Mouse (Mus musculus): ENCODE data around the gene Cpn1. TPM values are rescaled to one million over a fixed set of nuclear protein-coding genes. Genes with fewer than 3 reads are reported as not detected.

The Cpn1 gene
- polyA plus RNA-seq, 1 experiment from 2014 or later = 0.18 TPM

GRCm38 (mm10) chr19:44007186-44007585 lies 20.8 kb upstream of the Cpn1 start:
- H3K36me3 ChIP-seq = no peaks in the 10 kb centered on the region
- no peak for ATAC-seq (ENCODE audit: insufficient number of reproducible peaks, low FRiP score, low TSS enrichment, low read depth)
- H3K9me3 ChIP-seq = no peaks in the 10 kb centered on the region
- H3K4me2 ChIP-seq = 0 out of 2 replicates have a peak overlapping the region, but pooled peaks have one; percentile 15
- 44% methylated on average over 12 of the region's 12 CpGs for WGBS
- no peak overlapping the region for H3K27ac ChIP-seq
- H3K27me3 ChIP-seq = no peaks in the 10 kb centered on the region
- H3K9ac ChIP-seq = no peak overlapping the region
- H3K4me1 ChIP-seq = no peaks in the 10 kb centered on the region
- H3K4me3 ChIP-seq = no peak overlapping the region

GRCm38 (mm10) chr19:44005025-44005424 lies 18.7 kb upstream of the Cpn1 start:
- H3K36me3 ChIP-seq = no peaks in the 10 kb centered on the region
- H3K27me3 ChIP-seq = no peaks in the 10 kb centered on the region
- no peak overlapping the region for H3K4me2 ChIP-seq
- H3K27ac ChIP-seq = no peak overlapping the region
- ATAC-seq (ENCODE audit: insufficient number of reproducible peaks, low FRiP score, low TSS enrichment, low read depth) = no peak
- WGBS = 60% methylated on average over 4 of the region's 4 CpGs
- no peaks in the 10 kb centered on the region for H3K9me3 ChIP-seq
- no peaks in the 10 kb centered on the region for H3K4me1 ChIP-seq
- no peak overlapping the region for H3K4me3 ChIP-seq
- no peak overlapping the region for H3K9ac ChIP-seq

- WGBS = 81% methylated on average over 2 of the region's 2 CpGs
- no peak overlapping the region for H3K4me3 ChIP-seq
- no peaks in the 10 kb centered on the region for H3K4me1 ChIP-seq
- no peaks in the 10 kb centered on the region for H3K27me3 ChIP-seq
- H3K9ac ChIP-seq = no peak overlapping the region
- no peak for ATAC-seq (ENCODE audit: insufficient number of reproducible peaks, low FRiP score, low TSS enrichment, low read depth)
- H3K36me3 ChIP-seq = no peaks in the 10 kb centered on the region
- H3K9me3 ChIP-seq = no peaks in the 10 kb centered on the region
- H3K4me2 ChIP-seq = no peak overlapping the region
- no peak overlapping the region for H3K27ac ChIP-seq
These were observed 17.9 kb upstream of the Cpn1 start for GRCm38 (mm10) chr19:44004261-44004660.

- Histone ChIP-seq H3K27me3 (no peaks in the 10 kb centered on the region), H3K4me2 (no peak overlapping the region), H3K4me1 (no peaks in the 10 kb centered on the region), H3K9me3 (no peaks in the 10 kb centered on the region), H3K27ac (no peak overlapping the region), H3K9ac (no peak overlapping the region), H3K4me3 (no peak overlapping the region), H3K36me3 (no peaks in the 10 kb centered on the region)
- no peak for ATAC-seq (ENCODE audit: insufficient number of reproducible peaks, low FRiP score, low TSS enrichment, low read depth)
- WGBS = 79% methylated on average over 5 of the region's 5 CpGs
These were observed 14.4 kb upstream of the Cpn1 start for GRCm38 (mm10) chr19:44000720-44001119.

GRCm38 (mm10) chr19:44000061-44000460 lies 13.7 kb upstream of the Cpn1 start:
- H3K9me3 ChIP-seq = no peaks in the 10 kb centered on the region
- H3K9ac ChIP-seq = no peak overlapping the region
- H3K27ac ChIP-seq = no peak overlapping the region
- no peak overlapping the region for H3K4me3 ChIP-seq
- WGBS = 70% methylated on average over 1 of the region's 1 CpGs
- H3K4me1 ChIP-seq = no peaks in the 10 kb centered on the region
- no peak overlapping the region for H3K4me2 ChIP-seq
- ATAC-seq (ENCODE audit: insufficient number of reproducible peaks, low FRiP score, low TSS enrichment, low read depth) = no peak
- no peaks in the 10 kb centered on the region for H3K36me3 ChIP-seq
- H3K27me3 ChIP-seq = no peaks in the 10 kb centered on the region

GRCm38 (mm10) chr19:43998802-43999527 lies 12.6 kb upstream of the Cpn1 start:
- no peak for ATAC-seq (ENCODE audit: insufficient number of reproducible peaks, low FRiP score, low TSS enrichment, low read depth)
- H3K4me2 ChIP-seq = no peak overlapping the region
- no peaks in the 10 kb centered on the region for H3K36me3 ChIP-seq
- H3K9me3 ChIP-seq = no peaks in the 10 kb centered on the region
- no peak overlapping the region for H3K4me3 ChIP-seq
- H3K9ac ChIP-seq = no peak overlapping the region
- H3K27ac ChIP-seq = no peak overlapping the region
- 77% methylated on average over 11 of the region's 11 CpGs for WGBS
- no peaks in the 10 kb centered on the region for H3K27me3 ChIP-seq
- no peaks in the 10 kb centered on the region for H3K4me1 ChIP-seq

- no peaks in the 10 kb centered on the region for H3K9me3 ChIP-seq
- H3K27me3 ChIP-seq = no peaks in the 10 kb centered on the region
- 83% methylated on average over 10 of the region's 10 CpGs for WGBS
- no peaks in the 10 kb centered on the region for H3K4me1 ChIP-seq
- H3K4me3 ChIP-seq = no peak overlapping the region
- no peak overlapping the region for H3K27ac ChIP-seq
- no peaks in the 10 kb centered on the region for H3K36me3 ChIP-seq
- no peak overlapping the region for H3K4me2 ChIP-seq
- no peak for ATAC-seq (ENCODE audit: insufficient number of reproducible peaks, low FRiP score, low TSS enrichment, low read depth)
- no peak overlapping the region for H3K9ac ChIP-seq
These were observed 11.7 kb upstream of the Cpn1 start for GRCm38 (mm10) chr19:43998101-43998500.

GRCm38 (mm10) chr19:43995427-43995826 lies 9.1 kb upstream of the Cpn1 start:
- Histone ChIP-seq H3K36me3 (no peaks in the 10 kb centered on the region), H3K9me3 (no peaks in the 10 kb centered on the region), H3K4me1 (no peaks in the 10 kb centered on the region), H3K27ac (no peak overlapping the region), H3K4me3 (no peak overlapping the region), H3K9ac (no peak overlapping the region), H3K27me3 (no peaks in the 10 kb centered on the region), H3K4me2 (no peak overlapping the region)
- no peak for ATAC-seq (ENCODE audit: insufficient number of reproducible peaks, low FRiP score, low TSS enrichment, low read depth)
- WGBS = 74% methylated on average over 7 of the region's 7 CpGs

GRCm38 (mm10) chr19:43992464-43992863 lies 6.1 kb upstream of the Cpn1 start:
- Histone ChIP-seq H3K27ac (no peak overlapping the region), H3K4me3 (no peak overlapping the region), H3K4me2 (no peak overlapping the region), H3K27me3 (no peaks in the 10 kb centered on the region), H3K9me3 (no peaks in the 10 kb centered on the region), H3K9ac (no peak overlapping the region), H3K4me1 (no peaks in the 10 kb centered on the region), H3K36me3 (no peaks in the 10 kb centered on the region)
- WGBS = 72% methylated on average over 4 of the region's 4 CpGs
- ATAC-seq (ENCODE audit: insufficient number of reproducible peaks, low FRiP score, low TSS enrichment, low read depth) = no peak

- Histone ChIP-seq H3K9ac (no peak overlapping the region), H3K27ac (no peak overlapping the region), H3K4me1 (peaks cover 6% of the 10 kb centered on the region; the same call in 1 of the 2 replicates), H3K9me3 (no peaks in the 10 kb centered on the region), H3K36me3 (no peaks in the 10 kb centered on the region), H3K27me3 (peaks cover 8% of the 10 kb centered on the region), H3K4me2 (no peak overlapping the region), H3K4me3 (no peak overlapping the region)
- no peak for ATAC-seq (ENCODE audit: insufficient number of reproducible peaks, low FRiP score, low TSS enrichment, low read depth)
- WGBS = 76% methylated on average over 8 of the region's 8 CpGs
These were observed 4.0 kb upstream of the Cpn1 start for GRCm38 (mm10) chr19:43990362-43990761.

GRCm38 (mm10) chr19:43981992-43982391 lies 4.4 kb downstream of the Cpn1 start:
- 69% methylated on average over 5 of the region's 5 CpGs for whole genome bisulfite sequencing
- Histone ChIP-seq H3K27ac (no peak overlapping the region), H3K4me1 (peaks cover 6% of the 10 kb centered on the region; the same call in 1 of the 2 replicates), H3K4me2 (no peak overlapping the region), H3K27me3 (peaks cover 8% of the 10 kb centered on the region), H3K9me3 (no peaks in the 10 kb centered on the region), H3K36me3 (no peaks in the 10 kb centered on the region), H3K4me3 (no peak overlapping the region), H3K9ac (no peak overlapping the region)
- ATAC-seq (ENCODE audit: insufficient number of reproducible peaks, low FRiP score, low TSS enrichment, low read depth) = no peak

GRCm38 (mm10) chr19:43980711-43981110 lies 5.6 kb downstream of the Cpn1 start:
- Histone ChIP-seq H3K36me3 (no peaks in the 10 kb centered on the region), H3K27me3 (peaks cover under 1% of the 10 kb centered on the region; the same call in 1 of the 2 replicates), H3K27ac (no peak overlapping the region), H3K4me2 (no peak overlapping the region), H3K4me3 (no peak overlapping the region), H3K9ac (no peak overlapping the region), H3K4me1 (no peaks in the 10 kb centered on the region), H3K9me3 (no peaks in the 10 kb centered on the region)
- WGBS = 93% methylated on average over 17 of the region's 17 CpGs
- no peak for ATAC-seq (ENCODE audit: insufficient number of reproducible peaks, low FRiP score, low TSS enrichment, low read depth)

- WGBS = 74% methylated on average over 3 of the region's 3 CpGs
- Histone ChIP-seq H3K4me3 (no peak overlapping the region), H3K4me2 (no peak overlapping the region), H3K27ac (no peak overlapping the region), H3K4me1 (no peaks in the 10 kb centered on the region), H3K9ac (no peak overlapping the region), H3K27me3 (no peaks in the 10 kb centered on the region), H3K9me3 (no peaks in the 10 kb centered on the region), H3K36me3 (no peaks in the 10 kb centered on the region)
- ATAC-seq (ENCODE audit: insufficient number of reproducible peaks, low FRiP score, low TSS enrichment, low read depth) = no peak
These were observed 8.6 kb downstream of the Cpn1 start for GRCm38 (mm10) chr19:43977799-43978198.
